8 mouse cellular contexts compared by ENCODE assay signal in the genomic region with DNA sequence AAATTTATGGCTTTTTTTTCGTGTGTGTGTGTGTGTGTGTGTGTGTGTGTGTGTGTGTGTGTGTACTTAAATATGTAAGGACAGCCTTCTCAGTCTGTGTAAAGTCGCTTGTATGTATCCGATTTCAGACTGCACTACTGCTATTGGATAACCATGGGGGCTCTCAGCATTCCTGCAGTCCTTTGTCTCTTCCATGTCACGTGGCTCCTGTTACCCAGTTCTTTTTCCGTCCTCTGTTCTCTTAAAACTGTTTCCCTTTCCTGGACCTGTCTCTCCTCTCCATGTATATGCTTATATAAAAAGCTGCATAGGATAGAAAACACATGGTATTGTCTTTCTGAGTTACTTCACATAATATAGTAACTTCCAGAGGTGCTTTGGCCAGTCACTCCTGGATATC. TPM values are rescaled to one million over a fixed set of nuclear protein-coding genes. Genes with fewer than 3 reads are reported as not detected.
DNase-seq lines count a peak whose midpoint lies in the region; ATAC-seq and TF ChIP-seq lines count a peak whose summit lies in the region.

No protein-coding gene starts in this region.

- no peak for TF ChIP-seq POLR2A in kidney, adult 2 months (IDR thresholded peaks at IDR 0.05; ENCODE audit: low read depth, low read length)

- no peak overlapping the region for H3K4me3 ChIP-seq in kidney, embryonic 16.5 days (ENCODE audit: low read length)
- H3K4me3 ChIP-seq in kidney, adult 2 months (ENCODE audit: insufficient read depth, low read depth, low read length): no peak overlapping the region
- no peak overlapping the region for H3K4me3 ChIP-seq in embryonic facial prominence, embryonic 13.5 days
- no peak overlapping the region for H3K4me3 ChIP-seq in intestine, embryonic 16.5 days (ENCODE audit: low read length)
- H3K4me3 ChIP-seq in neural tube, embryonic 14.5 days (ENCODE audit: low read depth, low read length): no peak overlapping the region

- peak overlapping the region; percentile 93 for H3K27ac ChIP-seq in kidney, embryonic 16.5 days (ENCODE audit: low read length)
- H3K27ac ChIP-seq in kidney, adult 2 months (ENCODE audit: insufficient read depth, low read depth, low read length): no peak overlapping the region
- peak overlapping the region; percentile 93 for H3K27ac ChIP-seq in embryonic facial prominence, embryonic 13.5 days
- peak overlapping the region; percentile 70 for H3K27ac ChIP-seq in intestine, embryonic 16.5 days (ENCODE audit: low read length)
- H3K27ac ChIP-seq in neural tube, embryonic 14.5 days (ENCODE audit: low read depth, low read length): peak overlapping the region; percentile 80

- intact Hi-C loops in gastrocnemius, postnatal 14 days (cut with DNase I; ENCODE audit: low total_unique reads): no loop called here

- ATAC-seq in kidney, embryonic 16.5 days (ENCODE audit: low FRiP score, low TSS enrichment): 0 out of 2 replicates have a peak, but pooled peaks have one; percentile 21
- ATAC-seq in embryonic facial prominence, embryonic 13.5 days (ENCODE audit: insufficient number of reproducible peaks, insufficient read depth, low FRiP score, low TSS enrichment, low read depth): 0 out of 2 replicates have a peak, but pooled peaks have one; percentile 44
- ATAC-seq in intestine, embryonic 16.5 days: no peak
- no peak for ATAC-seq in neural tube, embryonic 14.5 days (ENCODE audit: low read depth)

- peak overlapping the region; percentile 44; the same call in 1 of the 2 replicates for H3K9ac ChIP-seq in kidney, embryonic 16.5 days (replicated peaks; ENCODE audit: low read length)
- H3K9ac ChIP-seq in embryonic facial prominence, embryonic 13.5 days: no peak overlapping the region
- no peak overlapping the region for H3K9ac ChIP-seq in intestine, embryonic 16.5 days (ENCODE audit: low read depth, low read length)
- no peak overlapping the region for H3K9ac ChIP-seq in neural tube, embryonic 14.5 days (replicated peaks; ENCODE audit: low read depth, low read length)

- H3K36me3 ChIP-seq in kidney, embryonic 16.5 days (ENCODE audit: insufficient read depth, low read length): no peaks in the 10 kb centered on the region
- no peaks in the 10 kb centered on the region for H3K36me3 ChIP-seq in kidney, adult 2 months (ENCODE audit: control insufficient read depth, insufficient read depth, low read length)
- H3K36me3 ChIP-seq in embryonic facial prominence, embryonic 13.5 days: no peaks in the 10 kb centered on the region
- no peaks in the 10 kb centered on the region for H3K36me3 ChIP-seq in intestine, embryonic 16.5 days (ENCODE audit: control insufficient read depth, insufficient read depth, low read length)
- H3K36me3 ChIP-seq in neural tube, embryonic 14.5 days (ENCODE audit: control insufficient read depth, insufficient read depth, low read length): no peaks in the 10 kb centered on the region

- H3K27me3 ChIP-seq in kidney, embryonic 16.5 days (ENCODE audit: insufficient read depth, low read length): no peaks in the 10 kb centered on the region; the same call in 1 of the 2 replicates
- no peaks in the 10 kb centered on the region for H3K27me3 ChIP-seq in kidney, adult 2 months (replicated peaks; ENCODE audit: control insufficient read depth, insufficient read depth, low read length)
- peaks cover 8% of the 10 kb centered on the region for H3K27me3 ChIP-seq in embryonic facial prominence, embryonic 13.5 days
- H3K27me3 ChIP-seq in intestine, embryonic 16.5 days (replicated peaks; ENCODE audit: control insufficient read depth, insufficient read depth, low read length): no peaks in the 10 kb centered on the region
- H3K27me3 ChIP-seq in neural tube, embryonic 14.5 days (ENCODE audit: control insufficient read depth, insufficient read depth, low read length): no peaks in the 10 kb centered on the region

- TF ChIP-seq CTCF in kidney, adult 2 months (conservative IDR thresholded peaks at IDR 0.05; ENCODE audit: insufficient read depth, insufficient read length, low read depth, low read length): no peak

- no peaks in the 10 kb centered on the region for H3K9me3 ChIP-seq in kidney, embryonic 16.5 days (ENCODE audit: low read length)
- H3K9me3 ChIP-seq in embryonic facial prominence, embryonic 13.5 days: no peaks in the 10 kb centered on the region
- H3K9me3 ChIP-seq in intestine, embryonic 16.5 days (ENCODE audit: control insufficient read depth, low read length): no peaks in the 10 kb centered on the region
- H3K9me3 ChIP-seq in neural tube, embryonic 14.5 days (ENCODE audit: control insufficient read depth, low read length): no peaks in the 10 kb centered on the region

- WGBS in kidney, embryonic 16.5 days: 28% methylated on average over 5 of the region's 5 CpGs
- 26% methylated on average over 5 of the region's 5 CpGs for WGBS in kidney, adult 2 months
- 26% methylated on average over 5 of the region's 5 CpGs for WGBS in embryonic facial prominence, embryonic 13.5 days
- 16% methylated on average over 5 of the region's 5 CpGs for WGBS in intestine, embryonic 16.5 days
- 23% methylated on average over 4 of the region's 5 CpGs for WGBS in neural tube, embryonic 14.5 days

- DNase-seq in kidney, adult 2 months: no peak
- no peak for DNase-seq in gastrocnemius, postnatal 14 days
- no peak for DNase-seq in urinary bladder, postnatal 4 days (ENCODE audit: low spot score in 2 of 2)
- DNase-seq in c-Kit-positive CD71-positive TER-119-positive erythroid progenitor cells, embryonic 14.5 days (ENCODE audit: low spot score): no peak

- peak overlapping the region; percentile 43; the same call in 1 of the 2 replicates for H3K4me2 ChIP-seq in kidney, embryonic 16.5 days (replicated peaks; ENCODE audit: low read depth, low read length)
- peak overlapping the region; percentile 50 for H3K4me2 ChIP-seq in embryonic facial prominence, embryonic 13.5 days
- H3K4me2 ChIP-seq in intestine, embryonic 16.5 days (ENCODE audit: low read depth, low read length): no peak overlapping the region
- peak overlapping the region; percentile 40; the same call in 1 of the 2 replicates for H3K4me2 ChIP-seq in neural tube, embryonic 14.5 days (ENCODE audit: low read depth, low read length)

- H3K4me1 ChIP-seq in kidney, embryonic 16.5 days (ENCODE audit: insufficient read depth, low read length): peaks cover 15% of the 10 kb centered on the region; the same call in 1 of the 2 replicates
- peaks cover 6% of the 10 kb centered on the region; the same call in 1 of the 2 replicates for H3K4me1 ChIP-seq in kidney, adult 2 months (ENCODE audit: control insufficient read depth, insufficient read depth, low read length)
- peaks cover 18% of the 10 kb centered on the region for H3K4me1 ChIP-seq in embryonic facial prominence, embryonic 13.5 days
- 0 out of 2 replicates have a peak, but pooled peaks cover 5% of the 10 kb centered on the region for H3K4me1 ChIP-seq in intestine, embryonic 16.5 days (ENCODE audit: control insufficient read depth, insufficient read depth, low read length)
- peaks cover 9% of the 10 kb centered on the region; the same call in 1 of the 2 replicates for H3K4me1 ChIP-seq in neural tube, embryonic 14.5 days (ENCODE audit: control insufficient read depth, insufficient read depth, low read length)

RNA-seq across cellular contexts. Expression of a gene that starts 1.2 kb away (rescaled TPM):
- polyA plus RNA-seq in kidney, embryonic 16.5 days (2015; fragmentation: Nextera tagmentation; extraction: Ambion mirVana): 357 and 397 TPM in 2 replicates
- polyA plus RNA-seq in kidney, adult 2 months (2012; rRNA removed): 325 and 361 TPM in 2 replicates
- 277 and 335 TPM in 2 replicates for polyA plus RNA-seq in embryonic facial prominence, embryonic 13.5 days (2015; fragmentation: Nextera tagmentation; extraction: Ambion mirVana)
- polyA plus RNA-seq in intestine, embryonic 16.5 days (2015; fragmentation: Nextera tagmentation; extraction: Ambion mirVana): 533 and 567 TPM in 2 replicates
- 266 and 275 TPM in 2 replicates for polyA plus RNA-seq in neural tube, embryonic 14.5 days (2014; fragmentation: Nextera tagmentation; extraction: Ambion mirVana)
- total RNA-seq in gastrocnemius, postnatal 14 days (2021): 1,000 to 10,000 TPM; 1,326 to 1,532 TPM

RNA-seq across cellular contexts. Expression of a gene that starts 35.3 kb away (rescaled TPM):
- 9.6 and 11.5 TPM in 2 replicates for polyA plus RNA-seq in kidney, embryonic 16.5 days (2015; fragmentation: Nextera tagmentation; extraction: Ambion mirVana)
- 9.3 and 12.5 TPM in 2 replicates for polyA plus RNA-seq in kidney, adult 2 months (2012; rRNA removed)
- polyA plus RNA-seq in embryonic facial prominence, embryonic 13.5 days (2015; fragmentation: Nextera tagmentation; extraction: Ambion mirVana): 6.1 and 7.4 TPM in 2 replicates
- polyA plus RNA-seq in intestine, embryonic 16.5 days (2015; fragmentation: Nextera tagmentation; extraction: Ambion mirVana): 8.5 and 9.1 TPM in 2 replicates
- 22.2 and 24.7 TPM in 2 replicates for polyA plus RNA-seq in neural tube, embryonic 14.5 days (2014; fragmentation: Nextera tagmentation; extraction: Ambion mirVana)
- 1 to 10 TPM; 5.6 to 6.9 TPM for total RNA-seq in gastrocnemius, postnatal 14 days (2021)

RNA-seq across cellular contexts. Expression of a gene that starts 42.7 kb away (rescaled TPM):
- polyA plus RNA-seq in kidney, embryonic 16.5 days (2015; fragmentation: Nextera tagmentation; extraction: Ambion mirVana): 0.40 and 0.44 TPM in 2 replicates
- polyA plus RNA-seq in kidney, adult 2 months (2012; rRNA removed): 0.31 and 0.48 TPM in 2 replicates
- polyA plus RNA-seq in embryonic facial prominence, embryonic 13.5 days (2015; fragmentation: Nextera tagmentation; extraction: Ambion mirVana): 0.37 and 0.70 TPM in 2 replicates
- polyA plus RNA-seq in intestine, embryonic 16.5 days (2015; fragmentation: Nextera tagmentation; extraction: Ambion mirVana): 0.67 and 0.89 TPM in 2 replicates
- 0.08 and 0.18 TPM in 2 replicates for polyA plus RNA-seq in neural tube, embryonic 14.5 days (2014; fragmentation: Nextera tagmentation; extraction: Ambion mirVana)
- under 1 TPM; 0.62 to 0.78 TPM for total RNA-seq in gastrocnemius, postnatal 14 days (2021)

Comparison
In these comparisons a context has a peak if more than half of its experiments do, and no peak if none do; other contexts are left out.
1. ATAC-seq: peak in kidney, embryonic 16.5 days (single experiment) and embryonic facial prominence, embryonic 13.5 days (single experiment); none in intestine, embryonic 16.5 days (single experiment) and neural tube, embryonic 14.5 days (single experiment).